Mouse (Mus musculus): ENCODE data around the gene Gm4567. TPM values are rescaled to one million over a fixed set of nuclear protein-coding genes. Genes with fewer than 3 reads are reported as not detected.

The Gm4567 gene
- total RNA-seq (2023) = not detected

GRCm38 (mm10) chr7:22719610-22720009, at the start of gene Gm4567:
Gene Gm4567, minus strand, starts transcription at chr7:22719710.

GRCm38 (mm10) chr7:22761397-22761796, 41.9 kb upstream of the Gm4567 start, which contains the start of gene Vmn1r157:
Gene Vmn1r157, plus strand, starts transcription at chr7:22761697.

DNA sequence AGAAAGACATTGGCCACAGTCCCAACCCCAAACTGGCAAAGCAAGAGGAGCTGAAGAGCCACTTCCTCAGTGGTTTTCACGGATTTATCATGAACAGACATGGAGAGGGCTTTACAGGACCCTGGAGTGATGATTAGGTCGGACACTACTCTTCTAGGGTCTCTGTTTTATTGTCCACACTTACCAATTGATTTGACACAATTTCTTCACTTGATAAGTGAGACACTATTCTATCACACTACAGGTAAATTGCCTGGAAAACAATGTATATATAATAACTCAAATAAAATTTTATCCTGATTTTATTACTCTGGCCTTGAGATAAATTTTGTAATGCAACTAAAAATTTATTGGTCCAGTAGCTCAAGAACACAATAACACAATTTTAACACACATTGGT, 27.3 kb downstream of the Gm4567 start, which contains the start of gene Gm8693:
Gene Gm8693 (minus strand): TSS at position 101 of the 400 bp plus-strand sequence.

Other genes with a start within 250 kb of the Gm4567 start
- gene Vmn1r151, start 220.0 kb downstream of the Gm4567 start, total RNA-seq (2023) = not detected
- gene Vmn1r152, start 196.7 kb downstream of the Gm4567 start, total RNA-seq (2023) = not detected
- not detected for gene Gm8677, start 184.8 kb downstream of the Gm4567 start, total RNA-seq (2023)
- not detected for gene Gm4201, start 154.4 kb downstream of the Gm4567 start, total RNA-seq (2023)
- gene Gm4565, start 131.6 kb downstream of the Gm4567 start, total RNA-seq (2023) = not detected
- gene Vmn1r155, start 61.7 kb downstream of the Gm4567 start, total RNA-seq (2023) = not detected
- gene Gm8693, start 27.4 kb downstream of the Gm4567 start, total RNA-seq (2023) = not detected
- not detected for gene Vmn1r157, start 42.0 kb upstream of the Gm4567 start, total RNA-seq (2023)
- gene Vmn1r158, start 71.1 kb upstream of the Gm4567 start, total RNA-seq (2023) = not detected
- gene Vmn1r159, start 123.9 kb upstream of the Gm4567 start, total RNA-seq (2023) = not detected
- gene Vmn1r160, start 151.5 kb upstream of the Gm4567 start, total RNA-seq (2023) = not detected